Mouse (Mus musculus): Measurements from ENCODE around the gene Vwa8.

- no peak for TF ChIP-seq CTCF (conservative IDR thresholded peaks at IDR 0.05 in 1 of 2, IDR thresholded peaks at IDR 0.05 in 1 of 2; ENCODE audit: low read depth in 2 of 2, low read length in 2 of 2)
- TF ChIP-seq USF1 (IDR thresholded peaks at IDR 0.05; ENCODE audit: low read depth, low read length) = no peak
- no peak for TF ChIP-seq UBTF (IDR thresholded peaks at IDR 0.05; ENCODE audit: low read depth, low read length)
- no peak for TF ChIP-seq EP300 (IDR thresholded peaks at IDR 0.05; ENCODE audit: low read length)
- TF ChIP-seq USF2 (conservative IDR thresholded peaks at IDR 0.05; ENCODE audit: low read depth, low read length) = no peak
- no peak for TF ChIP-seq POLR2A (IDR thresholded peaks at IDR 0.05; ENCODE audit: low read depth, low read length)
These were observed 263.2 kb downstream of the Vwa8 start for GRCm38 (mm10) chr14:79112050-79112449.

All from CH12.LX (cell line).